Mouse (Mus musculus) bone marrow, adult 2 months (tissue): ENCODE results near the gene Wdr81. TPM values are rescaled to one million over a fixed set of nuclear protein-coding genes. Genes with fewer than 3 reads are reported as not detected.

Experiments
- H3K27ac ChIP-seq: fragments of 200-500 bp; 2 replicates; pipeline ENCODE4 v1.5.1; 2012; ENCODE audit warnings: low read depth, mild to moderate bottlenecking, control low read depth, inconsistent platforms, low read length; ENCODE audit not compliant: control insufficient read depth, poor library complexity, insufficient read depth
- H3K4me1 ChIP-seq: fragments of 200-500 bp; 2 replicates; pipeline ENCODE4 v1.6.1; 2011; ENCODE audit warnings: low read length; ENCODE audit not compliant: control insufficient read depth, insufficient read depth
- H3K4me3 ChIP-seq: fragments of 200-500 bp; replicated peaks from 2 replicates; pipeline ENCODE3; 2011; ENCODE audit warnings: mild to moderate bottlenecking, low read depth, low read length, control low read depth; ENCODE audit not compliant: control insufficient read depth
- CTCF ChIP-seq: fragments of 200-500 bp; IDR thresholded peaks from 2 replicates; pipeline ENCODE4 v1.5.1; 2011; ENCODE audit warnings: low read length, control low read depth; ENCODE audit not compliant: control insufficient read depth, insufficient read depth
- POLR2A ChIP-seq: fragments of 200-500 bp; IDR thresholded peaks from 2 replicates; pipeline ENCODE4 v1.6.1; 2011; ENCODE audit warnings: low read depth, mild to moderate bottlenecking, control low read depth, low read length, borderline replicate concordance; ENCODE audit not compliant: control insufficient read depth
- WGBS: fragments of 180-500 bp; shearing (Covaris S2); methylation state at CpG from one replicate; pipeline ENCODE4 v1.1.7; 2018; 5-methylcytosine and 5-hydroxymethylcytosine counted together
- polyA plus RNA-seq: library from polyadenylated mRNA; stranded (reverse); fragments of >200 nt; gene quantifications from 2 replicates; pipeline ENCODE4 v1.2.4, GENCODE M21; 2011; ENCODE audit warnings: low replicate concordance; ENCODE audit not compliant: missing spikeins, insufficient read depth, insufficient read length

Gene Wdr81
- polyA plus RNA-seq, 1 experiment = 33.5 TPM

- Histone ChIP-seq H3K4me1 (no peaks in the 10 kb centered on the region; the same call in 1 of the 2 replicates), H3K4me3 (no peak overlapping the region), H3K27ac (no peak overlapping the region)
- no peak for TF ChIP-seq CTCF
- no peak for TF ChIP-seq POLR2A
- WGBS = 75% methylated on average over 3 of the region's 3 CpGs
Measured at GRCm38 (mm10) chr11:75470675-75471074, 16.2 kb upstream of the Wdr81 start.

GRCm38 (mm10) chr11:75469261-75469660 lies 14.7 kb upstream of the Wdr81 start:
- no peak for TF ChIP-seq POLR2A
- Histone ChIP-seq H3K4me3 (no peak overlapping the region), H3K27ac (no peak overlapping the region), H3K4me1 (no peaks in the 10 kb centered on the region; the same call in 1 of the 2 replicates)
- WGBS = 96% methylated on average over 4 of the region's 4 CpGs

GRCm38 (mm10) chr11:75468410-75468809 lies 13.9 kb upstream of the Wdr81 start:
- Histone ChIP-seq H3K4me3 (peak overlapping the region; percentile 48), H3K4me1 (no peaks in the 10 kb centered on the region; the same call in 1 of the 2 replicates), H3K27ac (no peak overlapping the region)
- TF ChIP-seq CTCF (no peak), POLR2A (no peak)
- 39% methylated on average over 7 of the region's 7 CpGs for WGBS

- TF ChIP-seq POLR2A (no peak), CTCF (no peak)
- H3K27ac ChIP-seq = no peak overlapping the region
- 18% methylated on average over 19 of the region's 19 CpGs for WGBS
Measured at GRCm38 (mm10) chr11:75467512-75468215, 13.1 kb upstream of the Wdr81 start.

GRCm38 (mm10) chr11:75466731-75467505 lies 12.4 kb upstream of the Wdr81 start:
- Histone ChIP-seq H3K27ac (no peak overlapping the region), H3K4me3 (no peak overlapping the region), H3K4me1 (no peaks in the 10 kb centered on the region; the same call in 1 of the 2 replicates)
- WGBS = 95% methylated on average over 4 of the region's 4 CpGs
- TF ChIP-seq POLR2A (no peak), CTCF (peak; percentile 32; the same call in 1 of the 2 replicates)

More at GRCm38 (mm10) chr11:75467512-75468215, 13.1 kb upstream of the Wdr81 start:
- no peaks in the 10 kb centered on the region; the same call in 1 of the 2 replicates for H3K4me1 ChIP-seq
- H3K4me3 ChIP-seq = peak overlapping the region; percentile 48

GRCm38 (mm10) chr11:75465051-75465450 lies 10.5 kb upstream of the Wdr81 start:
- no peak for TF ChIP-seq CTCF
- no peak for TF ChIP-seq POLR2A
- WGBS = 80% methylated on average over 6 of the region's 6 CpGs
- no peak overlapping the region for H3K27ac ChIP-seq
- H3K4me1 ChIP-seq = no peaks in the 10 kb centered on the region; the same call in 1 of the 2 replicates
- H3K4me3 ChIP-seq = no peak overlapping the region

- no peak overlapping the region for H3K4me3 ChIP-seq
- 90% methylated on average over 6 of the region's 6 CpGs for WGBS
- H3K27ac ChIP-seq = no peak overlapping the region
- TF ChIP-seq CTCF (no peak), POLR2A (no peak)
- no peaks in the 10 kb centered on the region; the same call in 1 of the 2 replicates for H3K4me1 ChIP-seq
Measured at GRCm38 (mm10) chr11:75464417-75464816, 9.9 kb upstream of the Wdr81 start.

GRCm38 (mm10) chr11:75463624-75464023 lies 9.1 kb upstream of the Wdr81 start:
- Histone ChIP-seq H3K4me1 (peaks cover 3% of the 10 kb centered on the region; the same call in 1 of the 2 replicates), H3K4me3 (no peak overlapping the region), H3K27ac (no peak overlapping the region)
- TF ChIP-seq POLR2A = no peak
- TF ChIP-seq CTCF = no peak
- 84% methylated on average over 4 of the region's 4 CpGs for WGBS
